In the genomic region with DNA sequence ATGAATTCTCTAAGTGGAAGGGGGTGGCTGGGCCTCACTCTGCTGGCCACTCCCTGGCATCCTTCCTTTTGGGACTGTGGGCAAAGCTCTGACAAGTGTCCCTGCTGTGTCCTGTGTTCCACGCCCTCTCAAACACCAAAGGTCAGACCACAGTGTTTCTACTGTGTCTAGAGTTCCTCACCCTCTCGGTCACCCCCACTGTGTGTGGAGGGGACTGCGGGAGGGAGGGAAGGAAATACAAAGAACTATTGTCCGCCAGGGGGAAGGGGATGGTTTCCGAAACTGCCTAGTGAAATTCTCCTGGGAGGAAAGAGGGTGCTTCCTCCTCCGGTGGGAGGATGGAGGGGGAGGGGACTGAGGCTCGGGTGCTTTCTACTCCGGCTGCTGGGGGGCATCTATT, we compare ENCODE assay signal across 8 mouse cellular contexts. TPM values are rescaled to one million over a fixed set of nuclear protein-coding genes. Genes with fewer than 3 reads are reported as not detected.
A peak's percentile ranks its signal among the peaks of the same experiment; 100 is the strongest.
DNase-seq lines count a peak whose midpoint lies in the region; ATAC-seq and TF ChIP-seq lines count a peak whose summit lies in the region.

No protein-coding gene starts in this region.

- H3K4me3 ChIP-seq in heart, embryonic 13.5 days, result peak overlapping the region; percentile 74
- H3K4me3 ChIP-seq in G1E (ENCODE audit: low read depth, low read length), result no peak overlapping the region

- no peak for DNase-seq in heart, postnatal 10 days
- DNase-seq in G1E (ENCODE audit: low spot score), result no peak
- DNase-seq in adrenal gland, postnatal 14 days, result no peak
- DNase-seq in kidney, postnatal 36 days, result no peak
- no peak for DNase-seq in cerebellum, postnatal 36 days

- H3K9me3 ChIP-seq in heart, embryonic 13.5 days, result no peaks in the 10 kb centered on the region
- H3K9me3 ChIP-seq in G1E (replicated peaks), result no peaks in the 10 kb centered on the region

- no peaks in the 10 kb centered on the region for H3K27me3 ChIP-seq in heart, embryonic 13.5 days (replicated peaks)
- peaks cover 10% of the 10 kb centered on the region; the same call in 1 of the 2 replicates for H3K27me3 ChIP-seq in G1E (ENCODE audit: insufficient read depth, low read length)

- H3K9ac ChIP-seq in heart, embryonic 13.5 days, result peak overlapping the region; percentile 87; the same call in 1 of the 2 replicates

- H3K4me2 ChIP-seq in heart, embryonic 13.5 days, result peak overlapping the region; percentile 85

- 0 out of 2 replicates have a peak, but pooled peaks have one; percentile 0 for TF ChIP-seq CTCF in G1E (IDR thresholded peaks at IDR 0.05; ENCODE audit: low read depth, low read length)

- peak overlapping the region; percentile 97 for H3K27ac ChIP-seq in heart, embryonic 13.5 days (replicated peaks)

- 22% methylated on average over 8 of the region's 8 CpGs for WGBS in heart, embryonic 13.5 days

- intact Hi-C loops in heart, postnatal 10 days (cut with DNase I), result loop anchor here (1.0 to 5.0 kb wide), 4 partner anchors 38 to 112 kb away; partner anchors contain the start of gene Morc2a

- peaks cover 41% of the 10 kb centered on the region for H3K4me1 ChIP-seq in heart, embryonic 13.5 days
- H3K4me1 ChIP-seq in G1E (ENCODE audit: insufficient read depth, low read depth, low read length), result 0 out of 2 replicates have a peak, but pooled peaks cover 2% of the 10 kb centered on the region

- ATAC-seq in heart, embryonic 13.5 days (ENCODE audit: extremely low read depth, insufficient number of reproducible peaks, low FRiP score, low TSS enrichment), result no peak
- no peak for ATAC-seq in G1E (ENCODE audit: extremely low read depth, insufficient number of reproducible peaks, low FRiP score, poor library complexity, severe bottlenecking)
- peak; percentile 2 to 4; a peak in 1 of 4 replicates for ATAC-seq in hematopoietic stem cell, adult 5-6 weeks (replicated peaks in 1 of 2; ENCODE audit: insufficient read depth in 1 of 2, low FRiP score in 2 of 2, low TSS enrichment in 1 of 2, low read depth in 1 of 2, poor library complexity in 2 of 2, severe bottlenecking in 2 of 2)
- ATAC-seq in megakaryocyte, adult 5-6 weeks (ENCODE audit: poor library complexity, severe bottlenecking), result peak; percentile 20

- peaks cover 63% of the 10 kb centered on the region for H3K36me3 ChIP-seq in heart, embryonic 13.5 days
- no peaks in the 10 kb centered on the region for H3K36me3 ChIP-seq in G1E (replicated peaks)

RNA-seq across cellular contexts. Expression of gene Smtn, which starts 5.5 kb away (rescaled TPM):
- 77.1 and 79.5 TPM in 2 replicates for polyA plus RNA-seq in heart, embryonic 13.5 days (2015; fragmentation: Nextera tagmentation; extraction: Ambion mirVana)
- 100 to 1,000 TPM; 210 to 215 TPM for total RNA-seq in heart, postnatal 10 days (2021)
- total RNA-seq in G1E (2014; fragmentation: Nextera tagmentation) (not detected in 2 replicates), G1E (2017) (0.06 TPM in 1 of 2 replicates, not detected in the other)
- 0.07 TPM in 1 of 2 replicates, not detected in the other for polyA plus RNA-seq in G1E (2012)
- total RNA-seq in hematopoietic stem cell, adult 5-6 weeks (2017), result 6.9 and 9.8 TPM in 2 replicates
- 12.2 and 12.5 TPM in 2 replicates for total RNA-seq in megakaryocyte, adult 5-6 weeks (2015)
- 5.1 and 8.8 TPM in 2 replicates for total RNA-seq in megakaryocyte, adult 5-6 weeks (2017)
- total RNA-seq in adrenal gland, postnatal 14 days (2021), result 56.2 and 69.1 TPM in 2 replicates

RNA-seq across cellular contexts. Expression of gene Selenom, which starts 20.5 kb away (rescaled TPM):
- polyA plus RNA-seq in heart, embryonic 13.5 days (2015; fragmentation: Nextera tagmentation; extraction: Ambion mirVana), result 128 and 130 TPM in 2 replicates
- 10 to 100 TPM; 57.2 to 57.3 TPM for total RNA-seq in heart, postnatal 10 days (2021)
- total RNA-seq in G1E (2014; fragmentation: Nextera tagmentation) (not detected in 2 replicates), G1E (2017) (not detected in 2 replicates)
- polyA plus RNA-seq in G1E (2012), result not detected in 2 replicates
- 4.8 and 7.6 TPM in 2 replicates for total RNA-seq in hematopoietic stem cell, adult 5-6 weeks (2017)
- total RNA-seq in megakaryocyte, adult 5-6 weeks (2015), result 9.8 and 11.8 TPM in 2 replicates
- total RNA-seq in megakaryocyte, adult 5-6 weeks (2017), result 2.4 and 7.6 TPM in 2 replicates
- total RNA-seq in adrenal gland, postnatal 14 days (2021), result 33.6 and 33.8 TPM in 2 replicates

RNA-seq across cellular contexts. Expression of gene Inpp5j, which starts 30.3 kb away (rescaled TPM):
- 9.0 and 10.0 TPM in 2 replicates for polyA plus RNA-seq in heart, embryonic 13.5 days (2015; fragmentation: Nextera tagmentation; extraction: Ambion mirVana)
- total RNA-seq in heart, postnatal 10 days (2021), result 10 to 100 TPM; 15.4 to 19.1 TPM
- total RNA-seq in G1E (2014; fragmentation: Nextera tagmentation) (not detected in 2 replicates), G1E (2017) (0.05 and 0.06 TPM in 2 replicates)
- polyA plus RNA-seq in G1E (2012), result not detected in 2 replicates
- 0.19 TPM in 1 of 2 replicates, not detected in the other for total RNA-seq in hematopoietic stem cell, adult 5-6 weeks (2017)
- 4.8 and 5.7 TPM in 2 replicates for total RNA-seq in megakaryocyte, adult 5-6 weeks (2015)
- total RNA-seq in megakaryocyte, adult 5-6 weeks (2017), result 2.0 and 2.8 TPM in 2 replicates
- 0.75 and 0.82 TPM in 2 replicates for total RNA-seq in adrenal gland, postnatal 14 days (2021)

RNA-seq across cellular contexts. Expression of gene Pla2g3, which starts 46.9 kb away (rescaled TPM):
- 0.11 and 0.16 TPM in 2 replicates for polyA plus RNA-seq in heart, embryonic 13.5 days (2015; fragmentation: Nextera tagmentation; extraction: Ambion mirVana)
- total RNA-seq in heart, postnatal 10 days (2021), result under 1 TPM in 1 of 2 experiments, not detected in 1; 0.10 TPM
- total RNA-seq in G1E (2014; fragmentation: Nextera tagmentation) (not detected in 2 replicates), G1E (2017) (0.11 TPM in 1 of 2 replicates, not detected in the other)
- polyA plus RNA-seq in G1E (2012), result not detected in 2 replicates
- not detected in 2 replicates for total RNA-seq in hematopoietic stem cell, adult 5-6 weeks (2017)
- total RNA-seq in megakaryocyte, adult 5-6 weeks (2015), result 0.71 and 0.75 TPM in 2 replicates
- total RNA-seq in megakaryocyte, adult 5-6 weeks (2017), result 0.81 and 0.88 TPM in 2 replicates
- total RNA-seq in adrenal gland, postnatal 14 days (2021), result 0.15 and 0.19 TPM in 2 replicates

Comparison
In these comparisons a context has a peak if more than half of its experiments do, and no peak if none do; other contexts are left out.
1. ATAC-seq: peak in hematopoietic stem cell, adult 5-6 weeks (2 of 2) and megakaryocyte, adult 5-6 weeks (single experiment); none in heart, embryonic 13.5 days (single experiment) and G1E (single experiment).